Mouse (Mus musculus) intestine, embryonic 14.5 days (tissue): ENCODE measurements around the gene Desi1. TPM values are rescaled to one million over a fixed set of nuclear protein-coding genes. Genes with fewer than 3 reads are reported as not detected.

ENCODE experiments used
- ATAC-seq: fragments of 200-750 bp; cut with Nextera tagmentation; replicated peaks from 2 replicates; pipeline ENCODE4 v1.8.0; 2017; ENCODE audit warnings: low read depth, moderate number of reproducible peaks, moderate TSS enrichment, moderate library complexity; ENCODE audit not compliant: low FRiP score, low TSS enrichment
- DNase-seq: peaks from one replicate; pipeline ENCODE4 v3.0.0-alpha.2; 2018; ENCODE audit warnings: low spot score
- H3K27ac ChIP-seq: fragments of 300-500 bp; sonication (generic); 2 replicates; pipeline ENCODE4 v1.5.1; 2014; ENCODE audit warnings: low read depth, mild to moderate bottlenecking, control low read depth
- H3K27me3 ChIP-seq: fragments of 300-500 bp; sonication (generic); replicated peaks from 2 replicates; pipeline ENCODE4 v1.6.1; 2014; ENCODE audit warnings: low read length, control low read depth; ENCODE audit not compliant: control insufficient read depth, insufficient read depth
- H3K36me3 ChIP-seq: fragments of 300-500 bp; sonication (generic); 2 replicates; pipeline ENCODE4 v1.6.1; 2014; ENCODE audit warnings: low read length, control low read depth; ENCODE audit not compliant: control insufficient read depth, insufficient read depth
- H3K4me1 ChIP-seq: fragments of 300-500 bp; sonication (generic); replicated peaks from 2 replicates; pipeline ENCODE4 v1.6.1; 2014; ENCODE audit warnings: low read length, control low read depth, mixed read lengths; ENCODE audit not compliant: control insufficient read depth, insufficient read depth
- H3K4me2 ChIP-seq: fragments of 300-500 bp; sonication (generic); 2 replicates; pipeline ENCODE4 v1.6.1; 2014; ENCODE audit warnings: low read length
- H3K4me3 ChIP-seq: fragments of 300-500 bp; sonication (generic); 2 replicates; pipeline ENCODE4 v1.5.1; 2014; ENCODE audit warnings: low read depth, low read length, control low read depth, mixed read lengths
- H3K9ac ChIP-seq: fragments of 300-500 bp; sonication (generic); 2 replicates; pipeline ENCODE4 v1.6.1; 2014; ENCODE audit warnings: mild to moderate bottlenecking, low read length
- H3K9me3 ChIP-seq: fragments of 300-500 bp; sonication (generic); 2 replicates; pipeline ENCODE4 v1.6.1; 2016; ENCODE audit warnings: low read length, control low read depth; ENCODE audit not compliant: control insufficient read depth
- WGBS: fragments of 180-500 bp; shearing (Covaris S2); extraction: QIAGEN DNeasy Blood & Tissue Kit; methylation state at CpG from one replicate; pipeline ENCODE4 v1.1.7; 2014; 5-methylcytosine and 5-hydroxymethylcytosine counted together
- polyA plus RNA-seq: library from polyadenylated mRNA; unstranded; fragments of >200 nt; fragmentation: Nextera tagmentation; extraction: Ambion mirVana; gene quantifications from 2 replicates; pipeline ENCODE4 v1.2.1, GENCODE M21; 2014

Desi1 gene
- 24.0 and 26.7 TPM in 2 replicates for polyA plus RNA-seq

DNA sequence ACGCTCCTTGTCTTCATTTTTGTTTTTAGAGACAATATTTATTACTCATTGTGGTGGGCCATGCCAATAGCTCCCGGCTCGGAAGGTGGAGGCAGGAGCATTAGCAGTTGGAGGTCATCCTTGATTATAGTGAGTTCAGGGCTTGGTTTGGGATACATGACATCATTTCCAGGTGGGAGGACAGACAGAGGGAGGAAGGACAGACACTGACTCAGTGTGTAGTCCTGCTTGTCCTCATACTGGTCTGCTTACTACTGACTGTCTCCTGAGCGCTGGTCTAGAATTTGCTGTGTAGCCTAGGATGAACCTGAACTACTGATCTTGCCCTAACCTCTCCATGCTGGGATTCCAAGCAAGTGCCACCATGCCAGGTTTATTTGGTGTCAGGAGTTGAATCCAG lies at the start of gene Desi1:
Gene Desi1, minus strand, starts transcription at position 101 of the 400 bp plus-strand sequence.
- no peak for ATAC-seq
- Histone ChIP-seq H3K4me1 (no peaks in the 10 kb centered on the region), H3K9ac (no peak within 1 kb of the TSS), H3K9me3 (no peaks in the 10 kb centered on the region), H3K27me3 (no peaks in the 10 kb centered on the region), H3K4me3 (no peak within 1 kb of the TSS), H3K36me3 (peaks cover 76% of the 10 kb centered on the region), H3K27ac (no peak within 1 kb of the TSS), H3K4me2 (no peak within 1 kb of the TSS)
- DNase-seq: no peak
- WGBS: 91% methylated on average over 4 of the region's 4 CpGs

DNA sequence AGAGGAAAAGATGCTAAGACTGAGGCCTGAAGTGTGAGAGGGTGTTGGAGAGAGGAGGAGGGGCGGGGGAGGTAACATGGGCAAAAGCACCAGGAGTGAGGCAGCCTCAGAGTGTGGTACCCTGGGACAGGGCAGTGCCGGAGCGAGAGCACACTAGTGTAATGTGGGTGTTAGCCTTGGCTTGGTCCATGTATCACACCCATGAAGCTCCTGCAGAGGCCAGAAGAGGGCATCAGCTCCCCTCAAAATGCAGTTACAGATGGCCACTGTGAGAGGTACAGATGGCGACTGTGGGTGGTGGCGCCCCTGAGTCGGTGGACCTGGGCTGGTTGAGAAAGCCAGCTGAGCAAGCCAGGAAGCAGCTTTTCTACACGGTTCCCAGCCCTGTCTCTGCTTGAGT lies 47.5 kb upstream of the Desi1 start:
- WGBS: 32% methylated on average over 7 of the region's 7 CpGs
- ATAC-seq (no peak), DNase-seq (no peak)

DNA sequence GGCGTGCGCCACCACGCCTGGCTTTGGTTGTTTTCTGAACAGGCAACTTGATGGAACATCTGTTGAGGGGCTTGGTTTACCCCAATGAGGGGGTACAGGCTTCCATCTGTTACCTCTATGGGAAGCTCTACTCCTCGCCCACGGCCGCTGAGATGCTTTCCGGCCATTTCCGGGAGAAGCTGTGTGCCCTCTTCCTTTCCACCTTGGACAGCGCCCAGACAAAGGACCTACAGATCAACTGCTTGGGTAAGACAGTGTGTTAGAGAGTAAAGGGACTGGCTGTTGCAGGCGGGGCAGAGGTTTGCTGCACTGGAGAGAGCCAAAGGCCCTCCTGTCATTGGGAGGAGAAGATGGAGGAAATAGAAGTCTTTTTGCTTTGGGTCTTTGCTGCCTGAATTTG lies 46.2 kb upstream of the Desi1 start:
- ATAC-seq (no peak), DNase-seq (peak; percentile 57)
- Histone ChIP-seq H3K27ac (no peak overlapping the region), H3K4me1 (no peaks in the 10 kb centered on the region), H3K4me3 (no peak overlapping the region), H3K4me2 (no peak overlapping the region), H3K9me3 (no peaks in the 10 kb centered on the region), H3K36me3 (no peaks in the 10 kb centered on the region), H3K9ac (no peak overlapping the region), H3K27me3 (0 out of 2 replicates have a peak, but pooled peaks cover 2% of the 10 kb centered on the region)
- WGBS: 56% methylated on average over 10 of the region's 10 CpGs

More for the DNA sequence above, 47.5 kb upstream of the Desi1 start:
- H3K4me1 ChIP-seq: no peaks in the 10 kb centered on the region
- H3K9ac ChIP-seq: no peak overlapping the region
- no peak overlapping the region for H3K4me3 ChIP-seq
- no peak overlapping the region for H3K27ac ChIP-seq
- no peaks in the 10 kb centered on the region for H3K36me3 ChIP-seq
- H3K27me3 ChIP-seq: 0 out of 2 replicates have a peak, but pooled peaks cover 2% of the 10 kb centered on the region
- no peaks in the 10 kb centered on the region for H3K9me3 ChIP-seq
- H3K4me2 ChIP-seq: no peak overlapping the region

DNA sequence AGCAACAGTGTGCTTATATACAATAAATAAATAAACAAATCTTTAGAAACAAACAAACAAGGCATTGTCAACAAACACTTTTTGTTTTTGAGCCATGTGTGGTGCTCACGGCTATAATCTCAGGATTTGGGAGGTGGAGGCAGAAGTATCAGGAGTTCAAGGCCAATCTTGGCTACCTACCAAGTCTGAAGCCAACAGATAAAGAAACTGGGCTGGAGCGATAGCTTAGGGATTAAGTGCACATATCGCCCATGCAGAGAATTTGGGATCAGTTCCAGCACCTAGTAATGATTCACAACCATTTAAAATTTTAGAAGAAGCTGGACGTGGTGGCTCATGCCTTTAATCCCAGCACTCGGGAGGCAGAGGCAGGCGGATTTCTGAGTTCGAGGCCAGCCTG lies 39.8 kb upstream of the Desi1 start:
- H3K9me3 ChIP-seq: no peaks in the 10 kb centered on the region
- H3K36me3 ChIP-seq: no peaks in the 10 kb centered on the region
- H3K4me1 ChIP-seq: no peaks in the 10 kb centered on the region
- no peak overlapping the region for H3K9ac ChIP-seq
- H3K4me3 ChIP-seq: no peak overlapping the region
- ATAC-seq: no peak
- no peak overlapping the region for H3K4me2 ChIP-seq
- 84% methylated on average over 7 of the region's 7 CpGs for WGBS
- H3K27ac ChIP-seq: no peak overlapping the region
- peaks cover 31% of the 10 kb centered on the region for H3K27me3 ChIP-seq
- DNase-seq: no peak

DNA sequence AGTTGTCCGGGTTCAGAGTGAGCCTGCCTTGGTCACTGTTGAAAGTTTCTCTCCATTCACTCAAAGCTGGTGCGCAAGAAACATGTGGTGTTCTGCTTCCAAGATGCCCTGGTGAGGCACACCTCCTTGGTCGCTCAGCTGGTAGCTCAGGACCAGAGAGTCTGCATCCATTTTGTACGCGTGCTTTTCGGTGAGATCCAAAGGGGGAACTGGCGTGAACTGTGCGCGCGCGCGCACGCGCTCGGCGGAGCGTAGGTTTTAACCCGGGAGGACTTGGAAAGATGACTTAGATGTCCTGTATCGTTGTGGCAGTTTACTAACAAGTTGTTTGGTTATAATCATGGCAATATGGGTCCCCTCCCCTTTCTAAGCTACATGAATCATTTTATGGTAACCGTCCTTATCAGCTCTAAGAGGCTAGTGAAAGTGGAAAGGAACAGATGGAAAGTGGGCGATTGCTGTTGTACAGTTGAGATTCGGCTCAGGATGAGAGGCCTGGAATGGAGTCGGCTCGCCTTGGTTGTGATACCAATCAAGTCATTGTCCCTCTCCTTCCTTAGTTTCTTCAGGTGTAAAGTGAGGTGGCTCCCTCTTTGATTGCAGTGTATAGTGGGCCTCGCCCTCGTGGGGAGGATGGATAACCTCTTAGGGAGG lies 38.3 kb upstream of the Desi1 start:
- H3K27ac ChIP-seq: no peak overlapping the region
- H3K27me3 ChIP-seq: peaks cover 41% of the 10 kb centered on the region
- no peaks in the 10 kb centered on the region for H3K36me3 ChIP-seq
- H3K4me2 ChIP-seq: no peak overlapping the region
- H3K4me1 ChIP-seq: no peaks in the 10 kb centered on the region
- no peak overlapping the region for H3K4me3 ChIP-seq
- H3K9ac ChIP-seq: no peak overlapping the region
- ATAC-seq: no peak
- H3K9me3 ChIP-seq: no peaks in the 10 kb centered on the region
- WGBS: 88% methylated on average over 26 of the region's 26 CpGs
- DNase-seq: no peak

DNA sequence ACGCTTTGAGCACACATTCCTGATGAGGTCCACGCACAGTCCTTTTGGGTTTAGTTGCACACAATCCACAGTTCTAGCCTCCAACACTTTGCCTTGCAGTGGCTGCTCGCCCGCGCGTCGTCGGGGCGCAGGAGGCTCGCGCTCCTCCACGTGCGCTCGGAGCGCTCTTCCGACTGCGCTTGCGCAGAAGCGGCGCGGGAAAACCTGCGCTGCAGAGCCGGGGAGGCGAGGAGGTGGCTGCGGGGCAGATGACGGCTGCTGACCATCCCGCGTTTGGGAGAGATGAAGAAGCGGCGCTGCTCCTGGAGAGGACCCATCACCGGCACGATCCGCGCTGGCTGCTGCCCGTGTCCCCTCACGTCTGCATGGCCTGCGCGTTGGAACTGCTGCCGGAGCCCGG lies 36.2 kb upstream of the Desi1 start, which contains the start of gene Mei1:
Gene Mei1, plus strand, starts transcription at position 99 of the 400 bp plus-strand sequence.
- Histone ChIP-seq H3K27ac (no peak within 1 kb of the TSS), H3K27me3 (peaks cover 41% of the 10 kb centered on the region), H3K9me3 (no peaks in the 10 kb centered on the region), H3K4me1 (no peaks in the 10 kb centered on the region), H3K4me2 (peak within 1 kb of the TSS; percentile 33; the same call in 1 of the 2 replicates), H3K36me3 (no peaks in the 10 kb centered on the region), H3K4me3 (no peak within 1 kb of the TSS), H3K9ac (no peak within 1 kb of the TSS)
- DNase-seq: no peak
- WGBS: 20% methylated on average over 40 of the region's 40 CpGs
- ATAC-seq: no peak

DNA sequence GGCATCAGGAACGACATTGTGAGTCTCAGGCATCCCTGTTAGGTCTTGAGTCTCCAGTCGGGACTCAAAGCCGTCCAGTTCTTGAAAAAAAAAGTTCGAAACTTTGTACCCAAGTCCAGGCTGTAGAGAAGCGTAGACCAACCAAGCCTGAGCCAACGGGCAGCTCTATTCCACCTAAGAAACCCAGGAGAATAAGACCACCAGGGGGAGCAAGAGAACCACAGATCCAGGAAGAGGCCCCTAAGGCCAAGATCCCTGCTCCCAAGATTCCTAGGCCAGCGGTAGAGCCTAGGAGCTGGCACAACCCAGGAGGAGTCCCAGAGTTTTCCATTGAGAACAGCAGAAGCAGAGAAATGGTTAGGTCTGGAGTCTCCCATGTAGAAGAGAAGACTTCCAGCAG lies 31.8 kb upstream of the Desi1 start:
- no peak for ATAC-seq

DNA sequence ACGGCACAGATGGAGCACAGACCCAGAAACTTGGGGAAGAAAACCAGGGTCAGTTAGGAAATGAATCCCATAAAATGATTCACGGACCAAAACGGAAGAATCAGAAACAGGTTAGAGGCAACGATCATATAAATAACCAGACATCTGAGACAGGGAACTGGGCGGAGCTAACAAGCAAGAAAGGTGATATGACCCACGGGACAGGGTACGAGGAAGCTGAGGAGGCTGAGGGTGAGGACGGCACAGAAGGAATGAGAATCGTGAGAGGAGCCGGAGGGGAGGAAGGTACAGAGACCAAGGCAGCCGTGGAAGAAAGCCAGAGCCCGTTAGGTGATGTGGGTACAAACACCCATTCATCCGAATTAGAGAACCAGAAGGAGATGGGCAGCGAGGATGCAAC lies 30.2 kb upstream of the Desi1 start:
- Histone ChIP-seq H3K9me3 (no peaks in the 10 kb centered on the region), H3K9ac (no peak overlapping the region), H3K4me1 (no peaks in the 10 kb centered on the region), H3K27me3 (peaks cover 31% of the 10 kb centered on the region), H3K4me2 (no peak overlapping the region), H3K4me3 (no peak overlapping the region), H3K36me3 (no peaks in the 10 kb centered on the region), H3K27ac (no peak overlapping the region)
- WGBS: 63% methylated on average over 14 of the region's 14 CpGs
- ATAC-seq (no peak), DNase-seq (no peak)

More for the DNA sequence above, 31.8 kb upstream of the Desi1 start:
- Histone ChIP-seq H3K27ac (no peak overlapping the region), H3K4me3 (no peak overlapping the region), H3K27me3 (peaks cover 47% of the 10 kb centered on the region), H3K9ac (no peak overlapping the region), H3K36me3 (no peaks in the 10 kb centered on the region), H3K9me3 (no peaks in the 10 kb centered on the region), H3K4me1 (no peaks in the 10 kb centered on the region), H3K4me2 (no peak overlapping the region)
- peak; percentile 86 for DNase-seq
- 15% methylated on average over 7 of the region's 7 CpGs for WGBS

DNA sequence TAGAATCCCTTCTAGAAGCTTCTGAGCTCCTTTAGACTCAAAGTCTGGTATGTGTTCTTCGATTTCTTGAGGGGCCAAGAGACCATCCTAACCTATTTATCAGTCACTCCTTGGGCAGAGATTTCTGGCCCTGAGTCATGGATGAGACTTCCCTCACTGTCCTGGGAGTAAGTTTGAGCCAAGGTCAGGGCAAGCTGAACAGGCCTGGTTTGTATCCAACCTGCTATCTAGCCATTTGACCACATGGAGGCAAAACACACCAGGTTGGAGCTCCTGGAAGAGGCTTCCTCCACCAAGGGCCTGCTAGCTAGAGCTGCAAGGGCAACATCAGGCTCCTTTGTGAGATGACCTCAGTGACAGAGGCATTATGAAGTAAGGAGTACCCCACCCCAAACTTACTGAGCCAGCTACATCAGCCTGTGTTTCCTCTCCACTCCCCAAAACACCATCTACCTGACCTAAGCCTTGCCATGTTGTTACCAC lies 25.1 kb upstream of the Desi1 start, which contains the start of gene 4930407I10Rik:
Gene 4930407I10Rik, plus strand, starts transcription at position 433 of the 483 bp plus-strand sequence.
- Histone ChIP-seq H3K4me1 (no peaks in the 10 kb centered on the region), H3K9ac (no peak within 1 kb of the TSS), H3K27me3 (peaks cover 17% of the 10 kb centered on the region; the same call in 1 of the 2 replicates), H3K27ac (no peak within 1 kb of the TSS), H3K36me3 (no peaks in the 10 kb centered on the region), H3K4me2 (no peak within 1 kb of the TSS), H3K9me3 (no peaks in the 10 kb centered on the region), H3K4me3 (no peak within 1 kb of the TSS)
- no peak for ATAC-seq
- 84% methylated on average over 1 of the region's 1 CpGs for WGBS
- DNase-seq: no peak
